Mouse (Mus musculus): ENCODE measurements around the gene Gm20388. TPM values are rescaled to one million over a fixed set of nuclear protein-coding genes. Genes with fewer than 3 reads are reported as not detected.

Gm20388 gene
- polyA plus RNA-seq, 1 experiment from 2014 or later, result not detected

- Histone ChIP-seq H3K9me3 (replicated peaks) (no peaks in the 10 kb centered on the region), H3K27me3 (replicated peaks) (peaks cover 6% of the 10 kb centered on the region; the same call in 1 of the 2 replicates), H3K4me3 (no peak overlapping the region), H3K4me1 (no peaks in the 10 kb centered on the region), H3K4me2 (no peak overlapping the region), H3K9ac (no peak overlapping the region), H3K27ac (no peak overlapping the region), H3K36me3 (no peaks in the 10 kb centered on the region)
- WGBS (ENCODE audit: insufficient replicate concordance), result 75% methylated on average over 4 of the region's 4 CpGs
- ATAC-seq, result no peak
These were observed 2231.8 kb downstream of the Gm20388 start for GRCm38 (mm10) chr8:122142428-122142827.

- no peak overlapping the region for H3K4me2 ChIP-seq
- H3K27me3 ChIP-seq (replicated peaks), result peaks cover 6% of the 10 kb centered on the region; the same call in 1 of the 2 replicates
- H3K9ac ChIP-seq, result no peak overlapping the region
- ATAC-seq, result no peak
- no peaks in the 10 kb centered on the region for H3K9me3 ChIP-seq (replicated peaks)
- no peak overlapping the region for H3K4me3 ChIP-seq
- H3K4me1 ChIP-seq, result no peaks in the 10 kb centered on the region
- 76% methylated on average over 1 of the region's 1 CpGs for WGBS (ENCODE audit: insufficient replicate concordance)
- no peaks in the 10 kb centered on the region for H3K36me3 ChIP-seq
- no peak overlapping the region for H3K27ac ChIP-seq
These were observed 2232.6 kb downstream of the Gm20388 start for GRCm38 (mm10) chr8:122143231-122143630.

GRCm38 (mm10) chr8:122144729-122145311 is 2234.2 kb downstream of the Gm20388 start:
- ATAC-seq, result no peak
- no peak overlapping the region for H3K4me3 ChIP-seq
- 41% methylated on average over 11 of the region's 11 CpGs for WGBS (ENCODE audit: insufficient replicate concordance)
- no peaks in the 10 kb centered on the region for H3K4me1 ChIP-seq
- no peak overlapping the region for H3K4me2 ChIP-seq
- H3K9me3 ChIP-seq (replicated peaks), result no peaks in the 10 kb centered on the region
- H3K9ac ChIP-seq, result no peak overlapping the region
- H3K36me3 ChIP-seq, result no peaks in the 10 kb centered on the region
- H3K27ac ChIP-seq, result no peak overlapping the region
- H3K27me3 ChIP-seq (replicated peaks), result peaks cover 11% of the 10 kb centered on the region

- ATAC-seq, result no peak
- WGBS (ENCODE audit: insufficient replicate concordance), result 57% methylated on average over 4 of the region's 4 CpGs
- no peaks in the 10 kb centered on the region for H3K9me3 ChIP-seq (replicated peaks)
These were observed 2238.4 kb downstream of the Gm20388 start for GRCm38 (mm10) chr8:122149045-122149444.

GRCm38 (mm10) chr8:122149606-122150005 is 2239.0 kb downstream of the Gm20388 start:
- no peak overlapping the region for H3K9ac ChIP-seq
- no peaks in the 10 kb centered on the region for H3K4me1 ChIP-seq
- no peak overlapping the region for H3K4me2 ChIP-seq
- no peak overlapping the region for H3K4me3 ChIP-seq
- no peaks in the 10 kb centered on the region for H3K36me3 ChIP-seq
- H3K9me3 ChIP-seq (replicated peaks), result no peaks in the 10 kb centered on the region
- no peak for ATAC-seq
- 67% methylated on average over 8 of the region's 8 CpGs for WGBS (ENCODE audit: insufficient replicate concordance)
- H3K27ac ChIP-seq, result no peak overlapping the region
- peaks cover 13% of the 10 kb centered on the region; the same call in 1 of the 2 replicates for H3K27me3 ChIP-seq (replicated peaks)

More at GRCm38 (mm10) chr8:122149045-122149444, 2238.4 kb downstream of the Gm20388 start:
- peaks cover 15% of the 10 kb centered on the region; the same call in 1 of the 2 replicates for H3K27me3 ChIP-seq (replicated peaks)
- no peak overlapping the region for H3K27ac ChIP-seq
- H3K4me2 ChIP-seq, result no peak overlapping the region
- no peak overlapping the region for H3K9ac ChIP-seq
- H3K4me3 ChIP-seq, result no peak overlapping the region
- no peaks in the 10 kb centered on the region for H3K36me3 ChIP-seq
- H3K4me1 ChIP-seq, result no peaks in the 10 kb centered on the region

GRCm38 (mm10) chr8:122151541-122151940 is 2240.9 kb downstream of the Gm20388 start:
- WGBS (ENCODE audit: insufficient replicate concordance), result 45% methylated on average over 3 of the region's 3 CpGs
- H3K36me3 ChIP-seq, result no peaks in the 10 kb centered on the region
- ATAC-seq, result no peak
- no peak overlapping the region for H3K27ac ChIP-seq
- no peak overlapping the region for H3K9ac ChIP-seq
- no peak overlapping the region for H3K4me2 ChIP-seq
- H3K9me3 ChIP-seq (replicated peaks), result no peaks in the 10 kb centered on the region
- H3K4me1 ChIP-seq, result no peaks in the 10 kb centered on the region
- H3K4me3 ChIP-seq, result no peak overlapping the region
- H3K27me3 ChIP-seq (replicated peaks), result peaks cover 10% of the 10 kb centered on the region; the same call in 1 of the 2 replicates

- no peaks in the 10 kb centered on the region for H3K9me3 ChIP-seq (replicated peaks)
- 55% methylated on average over 10 of the region's 10 CpGs for WGBS (ENCODE audit: insufficient replicate concordance)
- H3K4me1 ChIP-seq, result no peaks in the 10 kb centered on the region
- no peak overlapping the region for H3K27ac ChIP-seq
- ATAC-seq, result no peak
- no peak overlapping the region for H3K4me3 ChIP-seq
- H3K4me2 ChIP-seq, result no peak overlapping the region
- peaks cover 5% of the 10 kb centered on the region; the same call in 1 of the 2 replicates for H3K27me3 ChIP-seq (replicated peaks)
- no peaks in the 10 kb centered on the region for H3K36me3 ChIP-seq
- H3K9ac ChIP-seq, result no peak overlapping the region
These were observed 2244.5 kb downstream of the Gm20388 start for GRCm38 (mm10) chr8:122155082-122155643.

- Histone ChIP-seq H3K4me3 (no peak overlapping the region), H3K27ac (no peak overlapping the region), H3K4me2 (no peak overlapping the region), H3K4me1 (no peaks in the 10 kb centered on the region), H3K27me3 (replicated peaks) (peaks cover 5% of the 10 kb centered on the region; the same call in 1 of the 2 replicates), H3K9ac (no peak overlapping the region), H3K36me3 (no peaks in the 10 kb centered on the region), H3K9me3 (replicated peaks) (no peaks in the 10 kb centered on the region)
- WGBS (ENCODE audit: insufficient replicate concordance), result 65% methylated on average over 9 of the region's 9 CpGs
- no peak for ATAC-seq
These were observed 2245.3 kb downstream of the Gm20388 start for GRCm38 (mm10) chr8:122155964-122156363.

GRCm38 (mm10) chr8:122157689-122158088 is 2247.0 kb downstream of the Gm20388 start:
- no peaks in the 10 kb centered on the region for H3K36me3 ChIP-seq
- no peaks in the 10 kb centered on the region for H3K9me3 ChIP-seq (replicated peaks)
- H3K9ac ChIP-seq, result no peak overlapping the region
- H3K27me3 ChIP-seq (replicated peaks), result peaks cover 19% of the 10 kb centered on the region; the same call in 1 of the 2 replicates
- WGBS (ENCODE audit: insufficient replicate concordance), result 80% methylated on average over 12 of the region's 12 CpGs
- ATAC-seq, result no peak
- H3K4me3 ChIP-seq, result no peak overlapping the region
- no peak overlapping the region for H3K4me2 ChIP-seq
- no peaks in the 10 kb centered on the region for H3K4me1 ChIP-seq
- H3K27ac ChIP-seq, result no peak overlapping the region

GRCm38 (mm10) chr8:122160165-122160564 is 2249.5 kb downstream of the Gm20388 start:
- no peak overlapping the region for H3K4me3 ChIP-seq
- ATAC-seq, result no peak
- no peak overlapping the region for H3K4me2 ChIP-seq
- no peak overlapping the region for H3K27ac ChIP-seq
- peaks cover 23% of the 10 kb centered on the region; the same call in 1 of the 2 replicates for H3K27me3 ChIP-seq (replicated peaks)
- 30% methylated on average over 5 of the region's 5 CpGs for WGBS (ENCODE audit: insufficient replicate concordance)
- no peaks in the 10 kb centered on the region for H3K9me3 ChIP-seq (replicated peaks)
- H3K36me3 ChIP-seq, result no peaks in the 10 kb centered on the region
- no peaks in the 10 kb centered on the region for H3K4me1 ChIP-seq
- H3K9ac ChIP-seq, result no peak overlapping the region

- Histone ChIP-seq H3K4me3 (no peak overlapping the region), H3K9ac (no peak overlapping the region), H3K36me3 (no peaks in the 10 kb centered on the region), H3K27ac (no peak overlapping the region), H3K9me3 (replicated peaks) (no peaks in the 10 kb centered on the region), H3K4me2 (no peak overlapping the region), H3K27me3 (replicated peaks) (peaks cover 24% of the 10 kb centered on the region; the same call in 1 of the 2 replicates), H3K4me1 (no peaks in the 10 kb centered on the region)
- WGBS (ENCODE audit: insufficient replicate concordance), result 30% methylated on average over 8 of the region's 8 CpGs
- ATAC-seq, result no peak
These were observed 2252.4 kb downstream of the Gm20388 start for GRCm38 (mm10) chr8:122162992-122163391.

- Histone ChIP-seq H3K9me3 (replicated peaks) (no peaks in the 10 kb centered on the region), H3K27me3 (replicated peaks) (peaks cover 32% of the 10 kb centered on the region; the same call in 1 of the 2 replicates), H3K4me1 (no peaks in the 10 kb centered on the region), H3K4me3 (no peak overlapping the region), H3K36me3 (no peaks in the 10 kb centered on the region), H3K27ac (no peak overlapping the region), H3K4me2 (no peak overlapping the region), H3K9ac (no peak overlapping the region)
- 61% methylated on average over 14 of the region's 14 CpGs for WGBS (ENCODE audit: insufficient replicate concordance)
- no peak for ATAC-seq
These were observed 2256.7 kb downstream of the Gm20388 start for GRCm38 (mm10) chr8:122167204-122167860.

Data from liver, embryonic 12.5 days (tissue).